Mouse (Mus musculus): ENCODE results near the gene Ech1. TPM values are rescaled to one million over a fixed set of nuclear protein-coding genes. Genes with fewer than 3 reads are reported as not detected.

Ech1 gene
- total and polyA plus RNA-seq, 3 experiments: 74.7 to 99.5 TPM; not detected in 1

DNA sequence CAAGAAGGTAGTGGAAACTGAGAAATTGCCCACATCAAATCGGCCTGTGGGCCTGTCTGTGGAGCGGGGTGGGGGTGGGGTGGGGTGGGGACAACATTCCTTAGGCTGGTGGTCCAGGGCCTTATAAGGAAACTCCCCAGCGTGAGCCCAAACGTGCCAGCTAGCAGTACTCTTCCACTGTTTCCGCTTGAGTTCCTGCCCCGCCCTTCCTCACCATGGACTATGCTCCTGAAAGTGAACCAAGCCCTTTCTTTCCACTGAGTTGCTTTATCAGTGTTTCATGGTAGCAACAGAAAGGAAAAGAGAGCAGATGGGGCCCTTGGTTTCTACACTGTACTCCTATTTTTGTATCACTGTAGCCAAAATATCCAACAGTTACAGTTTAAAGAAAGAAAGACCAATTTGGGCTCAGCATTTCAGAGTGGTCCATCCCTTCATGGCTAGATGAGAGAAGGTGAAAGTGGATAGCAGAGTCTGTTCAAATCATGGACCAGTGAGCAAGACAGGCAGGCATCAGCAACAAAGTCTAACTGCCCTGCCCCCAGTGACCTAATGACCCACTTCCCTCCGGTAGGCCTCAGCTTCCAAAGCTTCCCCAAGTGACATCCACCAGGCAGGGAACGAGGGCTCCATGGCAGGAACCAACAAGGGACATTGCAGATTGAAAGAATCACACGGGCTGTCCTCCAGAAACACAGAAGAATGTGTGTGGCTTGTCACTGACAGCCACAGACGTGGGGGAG is 22.0 kb upstream of the Ech1 start (continued):
- TF ChIP-seq CHD1 (IDR thresholded peaks at IDR 0.05; ENCODE audit: low read depth, low read length): no peak
- no peak for TF ChIP-seq JUND (IDR thresholded peaks at IDR 0.05; ENCODE audit: low read depth, low read length)
- TF ChIP-seq UBTF (IDR thresholded peaks at IDR 0.05; ENCODE audit: borderline replicate concordance, insufficient read depth, low read depth, low read length): no peak

GRCm38 (mm10) chr7:28803756-28804155 is 21.3 kb upstream of the Ech1 start:
- no peaks in the 10 kb centered on the region for H3K27me3 ChIP-seq (ENCODE audit: control insufficient read depth in 1 of 2, insufficient read depth in 2 of 2, low read length in 2 of 2)
- H3K4me1 ChIP-seq (ENCODE audit: control insufficient read depth in 1 of 2, insufficient read depth in 2 of 2, low read length in 2 of 2): peaks cover 18 to 24% of the 10 kb centered on the region in 2 experiments
- H3K36me3 ChIP-seq (ENCODE audit: control insufficient read depth in 1 of 2, insufficient read depth in 2 of 2, low read length in 2 of 2): peaks cover 0 to 24% of the 10 kb centered on the region in 2 experiments; a peak in 2 of 4 replicates

DNA sequence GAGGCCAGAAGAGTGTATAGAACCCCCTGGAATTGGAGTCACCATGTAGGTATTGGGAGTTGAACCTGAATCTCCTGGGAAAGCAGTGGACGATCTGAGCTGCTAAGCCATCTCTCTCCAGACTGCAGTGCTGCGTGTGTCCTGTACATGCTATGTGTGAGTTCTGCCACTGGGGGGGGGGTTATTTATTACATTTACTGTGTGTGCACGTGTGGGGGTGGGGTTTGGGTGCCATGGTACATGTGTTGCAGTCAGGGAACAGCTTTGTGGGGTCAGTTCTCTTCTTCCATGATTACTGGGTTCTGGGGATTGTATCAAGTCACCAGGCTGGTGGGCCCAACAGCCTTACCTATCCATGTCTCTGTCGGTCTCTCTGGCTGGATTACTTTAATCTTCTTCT is 18.1 kb upstream of the Ech1 start:
- H3K9me3 ChIP-seq (replicated peaks; ENCODE audit: insufficient read depth, low read length): no peaks in the 10 kb centered on the region
- DNase-seq (ENCODE audit: low read depth, low spot score): peak; percentile 67
- TF ChIP-seq ZC3H11A (IDR thresholded peaks at IDR 0.05; ENCODE audit: low read depth, low read length) (no peak), SMC3 (IDR thresholded peaks at IDR 0.05; ENCODE audit: low read depth, low read length) (no peak), MXI1 (IDR thresholded peaks at IDR 0.05; ENCODE audit: low read depth, low read length) (0 out of 2 replicates have a peak, but pooled peaks have one; percentile 24), SIN3A (IDR thresholded peaks at IDR 0.05; ENCODE audit: low read length) (no peak), NRF1 (IDR thresholded peaks at IDR 0.05; ENCODE audit: insufficient read depth, low read depth, low read length, poor library complexity, severe bottlenecking) (no peak), HCFC1 (IDR thresholded peaks at IDR 0.05; ENCODE audit: low read depth, low read length) (no peak), RCOR1 (IDR thresholded peaks at IDR 0.05; ENCODE audit: low read depth, low read length) (no peak), GATA1 (IDR thresholded peaks at IDR 0.05; ENCODE audit: low read depth, low read length) (no peak), TCF12 (IDR thresholded peaks at IDR 0.05; ENCODE audit: low read depth, low read length) (no peak), POLR2A (IDR thresholded peaks at IDR 0.05; ENCODE audit: control insufficient read depth in 1 of 2, insufficient read depth in 1 of 2, low read depth in 1 of 2, low read length in 2 of 2, poor library complexity in 1 of 2) (no peak), MAZ (IDR thresholded peaks at IDR 0.05; ENCODE audit: low read depth, low read length) (no peak), CHD1 (IDR thresholded peaks at IDR 0.05; ENCODE audit: low read depth, low read length) (no peak), POLR2AphosphoS5 (IDR thresholded peaks at IDR 0.05; ENCODE audit: borderline replicate concordance, low read depth, low read length) (no peak), ZNF384 (IDR thresholded peaks at IDR 0.05; ENCODE audit: low read depth, low read length) (0 out of 2 replicates have a peak, but pooled peaks have one; percentile 36), MAX (IDR thresholded peaks at IDR 0.05; ENCODE audit: low read length) (peak; percentile 44; the same call in 1 of the 2 replicates), BHLHE40 (IDR thresholded peaks at IDR 0.05; ENCODE audit: borderline replicate concordance, low read depth, low read length) (peak; percentile 75; the same call in 1 of the 2 replicates), MAFK (IDR thresholded peaks at IDR 0.05; ENCODE audit: borderline replicate concordance, low read depth, low read length) (no peak), CTCF (IDR thresholded peaks at IDR 0.05 in 2 of 3, conservative IDR thresholded peaks at IDR 0.05 in 1 of 3; ENCODE audit: control insufficient read depth in 1 of 3, insufficient read depth in 1 of 3, low read depth in 2 of 3, low read length in 3 of 3, poor library complexity in 1 of 3, severe bottlenecking in 1 of 3) (peak in 1 of 3 experiments; percentile 25; a peak in 2 of 6 replicates), CHD2 (IDR thresholded peaks at IDR 0.05; ENCODE audit: low read length) (no peak)
- no peak overlapping the region for H3K4me3 ChIP-seq (ENCODE audit: control insufficient read depth in 1 of 2, insufficient read depth in 1 of 2, low read depth in 2 of 2, low read length in 2 of 2)
- H3K9ac ChIP-seq (ENCODE audit: control insufficient read depth, low read depth, low read length, poor library complexity, severe bottlenecking): no peak overlapping the region
- no peaks in the 10 kb centered on the region for H3K27me3 ChIP-seq (ENCODE audit: control insufficient read depth in 1 of 2, insufficient read depth in 2 of 2, low read length in 2 of 2)
- H3K27ac ChIP-seq (ENCODE audit: control insufficient read depth, low read depth, low read length): no peak overlapping the region
- H3K79me2 ChIP-seq (ENCODE audit: control insufficient read depth, insufficient read depth, low read length, poor library complexity): peaks cover 14% of the 10 kb centered on the region
- peaks cover 18 to 23% of the 10 kb centered on the region in 2 experiments for H3K4me1 ChIP-seq (ENCODE audit: control insufficient read depth in 1 of 2, insufficient read depth in 2 of 2, low read length in 2 of 2)
- H3K36me3 ChIP-seq (ENCODE audit: control insufficient read depth in 1 of 2, insufficient read depth in 2 of 2, low read length in 2 of 2): peaks cover 1 to 24% of the 10 kb centered on the region in 2 experiments; a peak in 3 of 4 replicates

More at GRCm38 (mm10) chr7:28803756-28804155, 21.3 kb upstream of the Ech1 start:
- H3K9me3 ChIP-seq (replicated peaks; ENCODE audit: insufficient read depth, low read length): no peaks in the 10 kb centered on the region
- no peak overlapping the region for H3K4me3 ChIP-seq (ENCODE audit: control insufficient read depth in 1 of 2, insufficient read depth in 1 of 2, low read depth in 2 of 2, low read length in 2 of 2)
- no peak for DNase-seq (ENCODE audit: low read depth, low spot score)
- TF ChIP-seq MEF2A (IDR thresholded peaks at IDR 0.05; ENCODE audit: extremely low read depth, insufficient replicate concordance, low read depth, low read length, poor library complexity, severe bottlenecking) (0 out of 2 replicates have a peak, but pooled peaks have one; percentile 35), ELF1 (IDR thresholded peaks at IDR 0.05; ENCODE audit: low read depth, low read length) (no peak)
- no peak overlapping the region for H3K9ac ChIP-seq (ENCODE audit: control insufficient read depth, low read depth, low read length, poor library complexity, severe bottlenecking)
- H3K79me2 ChIP-seq (ENCODE audit: control insufficient read depth, insufficient read depth, low read length, poor library complexity): no peaks in the 10 kb centered on the region; the same call in 1 of the 2 replicates
- no peak overlapping the region for H3K27ac ChIP-seq (ENCODE audit: control insufficient read depth, low read depth, low read length)
